Mouse (Mus musculus): ENCODE results near the gene Zfp365.

Gene Zfp365

GRCm38 (mm10) chr10:67906063-67906462 lies 6.4 kb downstream of the Zfp365 start:
- DNase-seq (ENCODE audit: low spot score in 2 of 2), result no peak

DNA sequence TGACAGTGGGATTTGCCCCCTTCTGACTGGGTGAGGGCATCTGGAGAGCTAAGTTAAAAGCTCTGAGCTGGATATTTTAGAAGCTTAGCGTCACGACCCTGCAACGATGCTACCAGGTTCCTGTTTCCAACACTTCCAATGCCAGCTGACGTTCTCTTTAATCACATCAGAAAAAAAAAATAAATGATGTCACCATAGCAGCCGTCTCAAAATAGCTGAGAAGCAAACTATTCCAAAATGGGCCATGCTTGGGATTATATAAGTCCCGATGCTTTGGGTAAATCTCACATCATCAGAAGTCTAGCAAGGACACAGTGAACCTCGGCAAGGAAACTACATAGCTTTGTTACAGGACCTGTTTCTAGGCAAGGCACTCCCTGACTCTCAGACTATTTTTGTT lies 9.1 kb downstream of the Zfp365 start:
- no peak for DNase-seq (ENCODE audit: low spot score in 2 of 2)

DNA sequence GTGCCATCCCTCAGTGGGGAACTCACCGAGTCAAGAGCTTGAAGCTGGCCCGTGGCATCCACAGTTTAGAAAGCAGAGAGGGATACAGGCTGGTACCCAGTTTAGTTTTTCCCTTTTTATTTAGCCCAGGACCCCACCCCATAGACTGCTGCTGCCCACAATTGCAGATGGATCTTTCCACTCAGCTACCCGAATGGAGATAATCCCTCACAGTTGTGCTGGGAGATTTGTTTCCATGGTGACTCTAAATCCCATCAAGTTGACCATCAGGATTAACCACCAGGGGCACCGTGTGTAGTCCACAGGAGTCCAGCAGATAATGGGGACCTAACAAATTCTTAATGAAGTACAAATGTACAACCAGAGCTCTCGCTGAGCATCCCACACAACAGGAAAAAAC lies 11.3 kb downstream of the Zfp365 start:
- no peak for DNase-seq (ENCODE audit: low spot score in 2 of 2)

DNA sequence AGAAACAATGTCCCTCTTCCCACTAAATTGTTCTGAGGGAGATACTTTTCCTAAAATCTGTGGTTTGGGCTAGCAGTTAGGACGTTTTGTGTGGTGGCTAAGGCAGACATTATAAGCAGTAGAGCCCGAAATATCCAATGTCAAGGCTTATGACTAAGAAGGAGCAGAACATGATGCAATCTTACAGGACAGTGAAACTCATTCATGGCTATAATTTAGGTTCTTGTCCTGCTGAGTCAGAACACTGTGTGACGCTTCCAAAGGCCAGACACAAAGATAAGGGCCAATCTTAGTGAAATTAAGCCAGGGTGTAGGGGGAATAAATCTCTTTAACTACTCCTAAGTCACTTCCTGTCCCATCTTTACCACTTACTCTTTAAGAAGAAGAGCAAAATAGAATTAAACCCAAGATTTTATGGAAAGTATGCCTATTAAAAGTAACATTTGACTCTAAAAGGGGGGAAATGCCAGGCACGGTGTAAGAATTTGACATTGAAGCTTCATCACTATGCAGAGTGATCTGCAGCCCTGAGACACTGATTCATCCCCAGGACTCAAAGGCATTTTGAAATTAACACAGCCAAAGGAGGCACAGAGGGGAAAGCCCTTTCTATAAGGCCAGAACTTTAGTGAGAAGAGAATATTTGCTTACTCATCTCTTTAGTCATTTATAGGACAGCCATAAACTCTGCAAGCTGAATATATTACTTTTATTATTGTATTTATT lies 13.3 kb downstream of the Zfp365 start:
- no peak for DNase-seq (ENCODE audit: low spot score in 2 of 2)

DNA sequence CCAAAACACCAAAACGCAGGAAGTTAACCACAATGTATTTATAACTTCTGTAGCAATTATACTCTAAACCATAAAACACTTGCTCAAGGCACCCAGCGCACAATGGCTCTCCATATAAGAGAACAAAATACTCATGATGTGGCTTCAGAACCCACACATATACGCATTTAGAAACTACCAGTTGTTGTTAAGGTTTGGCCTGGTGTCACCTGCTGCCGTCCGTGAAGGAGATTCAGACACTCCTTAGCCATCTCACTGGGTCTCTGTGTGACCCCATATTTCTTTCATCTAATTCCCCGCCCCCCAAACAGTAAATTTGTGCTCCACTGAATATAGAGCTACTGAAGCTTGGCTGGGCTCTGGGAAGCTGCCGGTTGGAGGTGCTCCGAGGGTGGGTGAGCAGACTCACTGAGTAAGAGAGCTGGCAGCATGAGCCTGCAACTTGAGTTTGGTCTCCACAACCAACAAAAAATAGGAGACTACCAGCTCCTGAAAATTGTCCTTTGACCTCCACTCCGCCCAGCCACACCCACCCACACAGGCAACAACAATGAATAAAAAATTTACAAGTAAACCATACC lies 14.0 kb downstream of the Zfp365 start:
- no peak for DNase-seq (ENCODE audit: low spot score in 2 of 2)

- no peak for DNase-seq (ENCODE audit: low spot score in 2 of 2)
These were observed 15.2 kb downstream of the Zfp365 start for GRCm38 (mm10) chr10:67897281-67897680.

DNA sequence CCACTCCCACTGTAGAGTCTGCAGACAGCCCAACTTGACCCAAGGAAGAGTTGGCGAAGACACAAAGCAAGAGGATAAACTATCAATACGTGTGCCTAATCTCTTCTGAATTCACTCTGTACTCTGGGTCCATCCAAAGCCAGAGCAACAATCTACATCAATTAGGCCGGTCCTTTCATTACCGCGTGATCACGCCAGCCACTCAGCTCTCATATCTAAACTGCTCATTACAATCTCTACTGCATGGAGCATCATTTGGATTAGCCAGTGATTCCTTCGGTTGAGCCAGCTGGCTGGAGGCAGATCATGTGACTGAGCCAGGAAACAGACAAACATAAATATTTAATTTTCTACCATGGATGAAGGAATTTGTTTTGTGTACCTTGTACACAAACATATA lies 17.8 kb downstream of the Zfp365 start:
- DNase-seq (ENCODE audit: low spot score in 2 of 2), result no peak

DNA sequence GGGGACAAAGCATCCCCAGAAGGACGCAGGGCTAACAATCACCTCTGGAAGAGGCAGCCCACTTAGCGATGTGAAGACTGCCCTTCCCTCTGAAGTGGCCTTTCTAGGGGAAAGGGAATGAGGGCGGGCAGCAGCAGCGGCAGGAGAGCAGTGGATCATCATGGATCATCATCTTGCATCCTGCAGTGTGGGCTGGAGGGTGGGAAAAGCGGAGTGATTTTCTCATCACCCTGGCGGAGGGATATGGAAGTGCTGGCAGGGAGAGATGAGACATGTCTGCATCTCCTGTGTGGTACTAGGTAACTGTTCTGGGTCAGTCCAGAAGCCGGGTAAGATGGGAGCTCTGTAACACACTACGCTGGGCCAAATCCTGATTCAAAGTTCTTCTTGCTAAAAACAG lies 18.4 kb downstream of the Zfp365 start:
- no peak for DNase-seq (ENCODE audit: low spot score in 2 of 2)

DNA sequence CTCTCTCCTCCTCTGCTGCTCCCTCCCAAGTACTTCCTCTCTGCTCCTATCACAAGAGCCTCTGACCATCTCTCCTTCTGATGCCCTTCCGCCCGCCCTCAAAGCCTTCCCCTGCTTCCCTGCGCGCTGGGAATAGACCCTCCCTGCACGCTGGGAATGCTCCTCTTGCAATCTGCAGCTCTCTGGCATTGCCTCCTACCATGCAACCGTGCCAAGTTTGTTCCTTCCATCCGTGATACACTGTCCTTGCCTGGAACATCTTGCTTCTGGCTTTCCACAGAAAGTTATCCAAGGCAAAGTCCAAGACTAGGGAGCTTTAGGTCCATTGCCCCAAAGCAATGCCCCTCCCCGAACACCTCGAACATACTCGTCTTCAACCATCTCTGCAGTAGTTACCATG lies 19.2 kb downstream of the Zfp365 start:
- no peak for DNase-seq (ENCODE audit: low spot score in 2 of 2)

DNA sequence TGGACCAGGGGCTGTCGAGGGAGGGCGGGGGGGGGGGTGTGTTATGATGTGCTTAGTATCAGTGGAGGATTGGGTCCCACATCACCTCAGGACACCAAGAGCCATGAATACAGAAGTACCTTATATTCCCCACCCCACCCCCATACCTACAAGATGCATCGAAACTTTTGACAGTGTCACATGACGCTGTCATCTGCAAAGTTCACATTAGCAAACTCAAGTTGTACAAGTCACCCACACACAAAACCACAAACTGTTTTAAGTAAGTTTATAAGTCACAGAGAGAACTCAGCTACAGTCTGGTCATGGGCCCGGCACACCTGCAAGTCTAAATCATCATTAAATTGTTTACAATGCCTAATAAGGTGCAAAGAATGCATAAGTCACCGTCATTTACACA lies 21.3 kb downstream of the Zfp365 start:
- DNase-seq (ENCODE audit: low spot score in 2 of 2), result no peak

DNA sequence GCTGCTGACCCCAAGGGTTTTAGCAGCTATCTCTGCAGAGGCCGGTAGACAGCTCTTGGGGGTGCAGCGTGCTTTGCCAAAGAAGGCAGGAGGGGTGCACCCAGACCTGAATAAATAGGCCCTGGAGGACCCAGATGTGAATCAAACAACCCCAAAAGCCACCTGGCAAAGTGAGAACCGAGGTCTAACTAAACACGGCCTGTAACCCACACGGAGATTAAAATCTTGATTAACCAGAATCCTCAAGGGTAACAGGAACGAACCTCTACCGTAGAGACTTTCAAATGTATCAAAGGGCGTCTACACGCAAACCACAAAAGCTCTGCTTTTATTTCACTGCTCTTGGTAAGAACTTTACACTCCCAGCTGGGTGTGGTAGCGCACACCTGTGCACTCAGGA lies 24.5 kb downstream of the Zfp365 start:
- DNase-seq (ENCODE audit: low spot score in 2 of 2), result no peak

- no peak for DNase-seq (ENCODE audit: low spot score in 2 of 2)
These were observed 31.8 kb downstream of the Zfp365 start for GRCm38 (mm10) chr10:67880692-67881091.

GRCm38 (mm10) chr10:67871811-67872210 lies 40.7 kb downstream of the Zfp365 start:
- DNase-seq (ENCODE audit: low spot score in 2 of 2), result peak; percentile 60 to 64

GRCm38 (mm10) chr10:67868234-67868633 lies 44.2 kb downstream of the Zfp365 start:
- DNase-seq (ENCODE audit: low spot score in 2 of 2), result no peak

DNA sequence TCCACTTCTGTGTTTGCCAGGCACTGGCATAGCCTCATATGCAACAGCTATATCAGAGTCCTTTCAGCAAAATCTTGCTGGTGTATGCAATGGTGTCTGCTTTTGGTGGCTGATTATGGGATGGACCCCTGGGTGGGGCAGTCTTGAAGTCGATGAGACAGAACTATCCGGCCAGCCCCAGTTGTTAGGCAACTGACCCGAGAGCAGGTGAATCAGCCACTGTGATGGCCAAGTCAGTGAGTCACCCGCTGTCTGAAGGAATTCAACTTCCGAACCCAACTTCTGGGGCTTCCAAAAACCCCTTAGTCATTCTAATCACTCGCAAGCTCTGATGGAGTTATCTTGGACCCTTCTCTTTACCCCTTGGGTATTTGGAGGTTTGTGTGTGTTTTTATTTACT lies 46.6 kb downstream of the Zfp365 start:
- DNase-seq (ENCODE audit: low spot score in 2 of 2), result no peak

- no peak for DNase-seq (ENCODE audit: low spot score in 2 of 2)
These were observed 47.4 kb downstream of the Zfp365 start for GRCm38 (mm10) chr10:67865063-67865462.

DNA sequence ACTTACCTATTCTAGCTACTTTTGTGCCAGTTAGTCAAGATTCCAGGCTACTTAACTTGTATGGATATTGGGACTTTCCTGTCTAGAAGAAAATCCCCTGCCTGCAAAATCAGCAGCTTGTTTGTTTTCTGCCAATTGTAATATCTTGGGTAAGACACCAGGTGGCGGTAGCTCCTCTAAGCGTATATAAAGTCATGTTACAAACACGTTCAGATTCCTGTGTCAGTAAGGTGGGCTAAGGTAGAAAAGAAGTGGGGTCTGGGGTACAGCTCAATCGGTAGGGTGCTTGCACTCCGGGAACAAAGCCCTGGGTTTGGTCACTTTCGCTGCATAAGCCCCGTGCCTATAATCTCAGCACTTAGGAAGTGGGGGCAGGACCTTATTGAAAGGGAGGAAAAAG lies 50.1 kb downstream of the Zfp365 start:
- DNase-seq (ENCODE audit: low spot score in 2 of 2), result peak in 1 of 2 experiments; percentile 10

- DNase-seq (ENCODE audit: low spot score in 2 of 2), result peak; percentile 58 to 72
These were observed 53.6 kb downstream of the Zfp365 start for GRCm38 (mm10) chr10:67858878-67859277.

DNA sequence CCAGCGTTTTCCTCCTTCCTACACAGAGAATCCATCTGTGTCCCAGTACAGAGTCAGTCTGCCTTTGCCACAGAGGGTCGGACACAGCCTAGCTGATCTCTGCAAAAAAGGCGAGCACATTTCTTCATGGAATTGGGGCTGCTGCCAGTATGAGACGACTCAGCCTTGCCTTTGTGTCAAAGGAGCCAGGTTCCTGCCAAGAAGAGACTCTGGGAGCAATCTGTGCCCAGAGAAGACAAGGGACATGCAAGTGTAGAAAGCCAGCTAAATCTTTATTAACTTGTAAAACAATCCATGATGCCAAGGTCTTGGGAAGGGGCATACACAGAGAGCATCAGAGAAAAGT lies 54.9 kb downstream of the Zfp365 start:
- peak in 1 of 2 experiments; percentile 35 for DNase-seq (ENCODE audit: low spot score in 2 of 2)

- DNase-seq (ENCODE audit: low spot score in 2 of 2), result no peak
These were observed 55.5 kb downstream of the Zfp365 start for GRCm38 (mm10) chr10:67856791-67857560.

DNA sequence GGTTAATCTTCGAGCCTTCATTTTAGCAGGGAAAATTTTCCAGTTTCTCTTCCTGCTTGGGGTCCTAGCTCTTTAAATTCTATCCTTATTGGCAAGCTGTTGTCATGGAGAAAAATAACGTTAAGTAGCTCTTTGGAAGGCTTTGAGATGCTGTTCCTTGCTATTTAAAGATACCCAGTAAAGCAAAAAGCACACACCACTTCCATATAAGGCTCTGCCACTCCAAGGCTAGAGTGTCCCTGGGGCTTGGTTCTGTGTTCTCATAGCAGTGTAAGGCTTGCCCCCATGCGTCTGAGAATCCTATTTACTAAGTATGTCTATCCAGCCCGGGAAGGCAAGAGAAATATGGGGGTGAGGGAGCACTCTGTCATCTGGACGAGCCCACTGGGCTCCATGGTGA lies 56.7 kb downstream of the Zfp365 start:
- DNase-seq (ENCODE audit: low spot score in 2 of 2), result no peak

- DNase-seq (ENCODE audit: low spot score in 2 of 2), result no peak
These were observed 60.1 kb downstream of the Zfp365 start for GRCm38 (mm10) chr10:67852411-67852810.

GRCm38 (mm10) chr10:67851079-67851478 lies 61.4 kb downstream of the Zfp365 start:
- DNase-seq (ENCODE audit: low spot score in 2 of 2), result no peak
